Mouse (Mus musculus): ENCODE measurements around the gene St6galnac4. TPM values are rescaled to one million over a fixed set of nuclear protein-coding genes. Genes with fewer than 3 reads are reported as not detected.

The St6galnac4 gene
- polyA plus RNA-seq, 1 experiment: 9.4 TPM

DNA sequence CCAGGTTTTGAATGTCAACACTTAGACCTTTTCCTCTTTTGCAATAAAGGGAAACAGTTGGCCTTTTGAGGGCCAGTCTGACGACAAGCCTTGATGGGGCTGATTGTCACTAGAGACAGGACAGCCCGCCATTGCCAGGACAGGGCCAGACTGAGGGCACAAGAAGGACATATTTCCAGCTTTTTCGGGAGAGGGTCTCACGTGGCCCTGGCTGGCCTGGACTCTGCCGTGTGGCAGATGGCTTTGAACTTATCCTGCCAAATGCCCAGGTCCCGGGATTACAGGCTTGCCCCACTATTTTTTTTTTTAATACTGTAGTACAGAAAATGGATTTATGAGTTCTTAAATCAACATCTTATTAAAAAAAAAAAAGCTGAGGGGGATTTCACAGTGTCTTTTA, 4.4 kb downstream of the St6galnac4 start:
- Histone ChIP-seq H3K36me3 (ENCODE audit: control insufficient read depth, insufficient read depth, low read length, poor library complexity, severe bottlenecking) (no peaks in the 10 kb centered on the region), H3K27me3 (ENCODE audit: control insufficient read depth, insufficient read depth, low read length, poor library complexity, severe bottlenecking) (no peaks in the 10 kb centered on the region), H3K4me3 (ENCODE audit: low read depth, low read length) (no peak overlapping the region), H3K9me3 (replicated peaks; ENCODE audit: control insufficient read depth, insufficient read depth, low read length, poor library complexity, severe bottlenecking) (no peaks in the 10 kb centered on the region), H3K4me1 (ENCODE audit: control insufficient read depth, insufficient read depth, low read length) (peaks cover 1% of the 10 kb centered on the region), H3K9ac (ENCODE audit: low read depth, poor library complexity, severe bottlenecking) (no peak overlapping the region), H3K27ac (ENCODE audit: insufficient read depth, low read length) (no peak overlapping the region)
- TF ChIP-seq POLR2A (IDR thresholded peaks at IDR 0.05; ENCODE audit: insufficient read depth, low read length): no peak
- no peak for TF ChIP-seq EP300 (IDR thresholded peaks at IDR 0.05; ENCODE audit: insufficient read depth, low read depth, low read length)
- TF ChIP-seq CTCF (IDR thresholded peaks at IDR 0.05; ENCODE audit: low read depth, low read length): no peak

DNA sequence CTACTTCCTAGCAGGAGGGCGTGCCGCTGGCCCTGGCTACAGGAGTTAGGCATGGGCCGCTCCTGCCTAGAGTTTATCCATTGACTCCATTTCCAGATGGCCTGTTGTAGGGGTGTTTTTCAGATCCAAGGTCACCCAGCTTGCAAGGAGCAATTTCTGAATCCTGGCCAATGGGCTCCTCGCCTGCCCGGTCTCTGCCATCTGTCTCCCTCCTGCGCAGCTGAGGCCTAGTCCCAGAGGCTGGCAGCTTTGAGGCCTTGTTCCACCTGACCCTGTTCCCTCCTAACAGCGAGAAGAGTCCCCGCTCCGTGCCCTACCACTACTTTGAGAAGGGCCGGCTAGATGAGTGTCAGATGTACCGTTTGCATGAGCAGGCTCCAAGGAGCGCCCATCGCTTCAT, 9.8 kb downstream of the St6galnac4 start:
- peaks cover 2% of the 10 kb centered on the region for H3K4me1 ChIP-seq (ENCODE audit: control insufficient read depth, insufficient read depth, low read length)
- no peak overlapping the region for H3K27ac ChIP-seq (ENCODE audit: insufficient read depth, low read length)
- H3K27me3 ChIP-seq (ENCODE audit: control insufficient read depth, insufficient read depth, low read length, poor library complexity, severe bottlenecking): no peaks in the 10 kb centered on the region
- H3K9ac ChIP-seq (ENCODE audit: low read depth, poor library complexity, severe bottlenecking): no peak overlapping the region
- H3K36me3 ChIP-seq (ENCODE audit: control insufficient read depth, insufficient read depth, low read length, poor library complexity, severe bottlenecking): no peaks in the 10 kb centered on the region
- TF ChIP-seq CTCF (IDR thresholded peaks at IDR 0.05; ENCODE audit: low read depth, low read length): no peak
- no peak for TF ChIP-seq EP300 (IDR thresholded peaks at IDR 0.05; ENCODE audit: insufficient read depth, low read depth, low read length)
- no peak for TF ChIP-seq POLR2A (IDR thresholded peaks at IDR 0.05; ENCODE audit: insufficient read depth, low read length)
- H3K4me3 ChIP-seq (ENCODE audit: low read depth, low read length): no peak overlapping the region
- no peaks in the 10 kb centered on the region for H3K9me3 ChIP-seq (replicated peaks; ENCODE audit: control insufficient read depth, insufficient read depth, low read length, poor library complexity, severe bottlenecking)

DNA sequence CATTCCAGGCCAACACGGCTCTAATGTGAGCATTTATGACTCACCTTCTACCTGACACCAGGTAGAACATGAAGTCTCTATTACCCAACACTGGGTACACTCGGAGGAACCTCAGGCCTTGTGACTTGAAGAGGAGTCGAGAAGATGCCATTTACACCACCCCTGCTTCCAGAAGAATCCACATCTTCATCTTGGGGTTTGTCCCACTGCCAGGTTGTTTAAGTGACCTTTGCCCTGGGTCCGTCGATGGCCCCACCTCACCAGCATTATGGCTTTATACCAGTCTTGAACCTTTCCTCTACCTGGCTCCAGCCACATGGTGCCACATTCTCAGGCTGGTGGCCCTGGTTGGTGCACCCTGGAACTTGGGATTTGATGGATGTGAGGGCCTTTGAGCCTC, 10.4 kb downstream of the St6galnac4 start:
- no peaks in the 10 kb centered on the region for H3K36me3 ChIP-seq (ENCODE audit: control insufficient read depth, insufficient read depth, low read length, poor library complexity, severe bottlenecking)
- no peaks in the 10 kb centered on the region for H3K27me3 ChIP-seq (ENCODE audit: control insufficient read depth, insufficient read depth, low read length, poor library complexity, severe bottlenecking)
- no peak for TF ChIP-seq CTCF (IDR thresholded peaks at IDR 0.05; ENCODE audit: low read depth, low read length)
- no peak for TF ChIP-seq POLR2A (IDR thresholded peaks at IDR 0.05; ENCODE audit: insufficient read depth, low read length)
- no peak for TF ChIP-seq EP300 (IDR thresholded peaks at IDR 0.05; ENCODE audit: insufficient read depth, low read depth, low read length)
- no peak overlapping the region for H3K4me3 ChIP-seq (ENCODE audit: low read depth, low read length)
- peaks cover 2% of the 10 kb centered on the region for H3K4me1 ChIP-seq (ENCODE audit: control insufficient read depth, insufficient read depth, low read length)
- no peak overlapping the region for H3K9ac ChIP-seq (ENCODE audit: low read depth, poor library complexity, severe bottlenecking)
- no peaks in the 10 kb centered on the region for H3K9me3 ChIP-seq (replicated peaks; ENCODE audit: control insufficient read depth, insufficient read depth, low read length, poor library complexity, severe bottlenecking)
- no peak overlapping the region for H3K27ac ChIP-seq (ENCODE audit: insufficient read depth, low read length)

DNA sequence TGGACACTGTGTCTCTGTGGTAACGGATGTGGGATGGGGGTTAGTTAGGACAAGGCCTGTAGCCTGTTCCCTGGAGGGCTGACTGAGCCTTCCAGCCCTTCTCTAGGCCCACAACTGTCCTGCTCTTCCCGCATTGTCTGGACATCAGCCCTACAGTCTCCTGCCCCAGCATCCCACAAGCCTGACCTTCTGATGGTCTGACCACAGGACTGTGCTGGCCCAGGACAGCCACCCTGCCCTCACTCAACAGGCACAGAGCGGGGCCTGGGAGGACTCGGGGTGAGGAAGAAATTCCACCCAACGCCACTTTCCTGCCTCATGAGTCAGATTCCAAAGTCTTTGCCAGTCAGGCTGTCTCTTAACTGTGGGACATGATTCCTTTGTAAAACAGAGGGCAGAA, 10.8 kb downstream of the St6galnac4 start:
- Histone ChIP-seq H3K9ac (ENCODE audit: low read depth, poor library complexity, severe bottlenecking) (no peak overlapping the region), H3K4me1 (ENCODE audit: control insufficient read depth, insufficient read depth, low read length) (peaks cover 2% of the 10 kb centered on the region), H3K36me3 (ENCODE audit: control insufficient read depth, insufficient read depth, low read length, poor library complexity, severe bottlenecking) (no peaks in the 10 kb centered on the region), H3K4me3 (ENCODE audit: low read depth, low read length) (no peak overlapping the region), H3K9me3 (replicated peaks; ENCODE audit: control insufficient read depth, insufficient read depth, low read length, poor library complexity, severe bottlenecking) (no peaks in the 10 kb centered on the region), H3K27ac (ENCODE audit: insufficient read depth, low read length) (no peak overlapping the region), H3K27me3 (ENCODE audit: control insufficient read depth, insufficient read depth, low read length, poor library complexity, severe bottlenecking) (no peaks in the 10 kb centered on the region)
- TF ChIP-seq POLR2A (IDR thresholded peaks at IDR 0.05; ENCODE audit: insufficient read depth, low read length) (no peak), EP300 (IDR thresholded peaks at IDR 0.05; ENCODE audit: insufficient read depth, low read depth, low read length) (no peak)

- TF ChIP-seq CTCF (IDR thresholded peaks at IDR 0.05; ENCODE audit: low read depth, low read length) (no peak), POLR2A (IDR thresholded peaks at IDR 0.05; ENCODE audit: insufficient read depth, low read length) (no peak), EP300 (IDR thresholded peaks at IDR 0.05; ENCODE audit: insufficient read depth, low read depth, low read length) (no peak)
- Histone ChIP-seq H3K27me3 (ENCODE audit: control insufficient read depth, insufficient read depth, low read length, poor library complexity, severe bottlenecking) (no peaks in the 10 kb centered on the region), H3K4me1 (ENCODE audit: control insufficient read depth, insufficient read depth, low read length) (peaks cover 2% of the 10 kb centered on the region), H3K36me3 (ENCODE audit: control insufficient read depth, insufficient read depth, low read length, poor library complexity, severe bottlenecking) (no peaks in the 10 kb centered on the region), H3K27ac (ENCODE audit: insufficient read depth, low read length) (no peak overlapping the region), H3K9ac (ENCODE audit: low read depth, poor library complexity, severe bottlenecking) (no peak overlapping the region), H3K4me3 (ENCODE audit: low read depth, low read length) (no peak overlapping the region), H3K9me3 (replicated peaks; ENCODE audit: control insufficient read depth, insufficient read depth, low read length, poor library complexity, severe bottlenecking) (no peaks in the 10 kb centered on the region)
Measured at GRCm38 (mm10) chr2:32598506-32598905, 11.6 kb downstream of the St6galnac4 start.

- H3K27ac ChIP-seq (ENCODE audit: insufficient read depth, low read length): no peak within 1 kb of the TSS
- H3K9me3 ChIP-seq (replicated peaks; ENCODE audit: control insufficient read depth, insufficient read depth, low read length, poor library complexity, severe bottlenecking): no peaks in the 10 kb centered on the region
- H3K4me3 ChIP-seq (ENCODE audit: low read depth, low read length): no peak within 1 kb of the TSS
- H3K4me1 ChIP-seq (ENCODE audit: control insufficient read depth, insufficient read depth, low read length): peaks cover 2% of the 10 kb centered on the region
- H3K9ac ChIP-seq (ENCODE audit: low read depth, poor library complexity, severe bottlenecking): no peak within 1 kb of the TSS
- H3K27me3 ChIP-seq (ENCODE audit: control insufficient read depth, insufficient read depth, low read length, poor library complexity, severe bottlenecking): no peaks in the 10 kb centered on the region
- TF ChIP-seq EP300 (IDR thresholded peaks at IDR 0.05; ENCODE audit: insufficient read depth, low read depth, low read length) (no peak), CTCF (IDR thresholded peaks at IDR 0.05; ENCODE audit: low read depth, low read length) (no peak), POLR2A (IDR thresholded peaks at IDR 0.05; ENCODE audit: insufficient read depth, low read length) (no peak)
- no peaks in the 10 kb centered on the region for H3K36me3 ChIP-seq (ENCODE audit: control insufficient read depth, insufficient read depth, low read length, poor library complexity, severe bottlenecking)
Measured at GRCm38 (mm10) chr2:32599409-32599808, 12.5 kb downstream of the St6galnac4 start, which contains the start of gene St6galnac6. Gene St6galnac6, plus strand, starts transcription at chr2:32599709.
